Mouse (Mus musculus) embryonic facial prominence, embryonic 13.5 days (tissue): ENCODE results near the gene Cttnbp2nl. TPM values are rescaled to one million over a fixed set of nuclear protein-coding genes. Genes with fewer than 3 reads are reported as not detected.
A peak's percentile ranks its signal among the peaks of the same experiment; 100 is the strongest.

Experiments used
- ATAC-seq: fragments of 200-750 bp; cut with Nextera tagmentation; 2 replicates; pipeline ENCODE4 v1.8.0; 2017; ENCODE audit warnings: low read depth; ENCODE audit not compliant: insufficient number of reproducible peaks, insufficient read depth, low FRiP score, low TSS enrichment
- H3K27ac ChIP-seq: fragments of 300-500 bp; sonication (generic); 2 replicates; pipeline ENCODE4 v1.5.1; 2015; ENCODE audit warnings: moderate library complexity, mild to moderate bottlenecking, inconsistent platforms
- H3K27me3 ChIP-seq: fragments of 300-500 bp; sonication (generic); 2 replicates; pipeline ENCODE4 v1.6.1; 2015; ENCODE audit warnings: mild to moderate bottlenecking, inconsistent platforms
- H3K36me3 ChIP-seq: fragments of 300-500 bp; sonication (generic); 2 replicates; pipeline ENCODE4 v1.6.1; 2015; ENCODE audit warnings: mild to moderate bottlenecking, inconsistent platforms
- H3K4me1 ChIP-seq: fragments of 300-500 bp; sonication (generic); 2 replicates; pipeline ENCODE4 v1.6.1; 2015; ENCODE audit warnings: inconsistent platforms
- H3K4me2 ChIP-seq: fragments of 300-500 bp; sonication (generic); 2 replicates; pipeline ENCODE4 v1.6.1; 2015; ENCODE audit warnings: moderate library complexity, mild to moderate bottlenecking, inconsistent platforms
- H3K4me3 ChIP-seq: fragments of 300-500 bp; sonication (generic); 2 replicates; pipeline ENCODE4 v1.5.1; 2015; ENCODE audit warnings: mild to moderate bottlenecking, inconsistent platforms
- H3K9ac ChIP-seq: fragments of 300-500 bp; sonication (generic); 2 replicates; pipeline ENCODE4 v1.6.1; 2015; ENCODE audit warnings: mild to moderate bottlenecking, inconsistent platforms
- H3K9me3 ChIP-seq: fragments of 300-500 bp; sonication (generic); 2 replicates; pipeline ENCODE4 v1.6.1; 2016; ENCODE audit warnings: inconsistent platforms
- WGBS: fragments of 180-500 bp; shearing (Covaris S2); methylation state at CpG from one replicate; pipeline ENCODE4 v1.1.7; 2015; ENCODE audit warnings: mixed read lengths; 5-methylcytosine and 5-hydroxymethylcytosine counted together
- polyA plus RNA-seq: library from polyadenylated mRNA; unstranded; fragments of >200 nt; fragmentation: Nextera tagmentation; extraction: Ambion mirVana; gene quantifications from 2 replicates; pipeline ENCODE4 v1.2.1, GENCODE M21; 2015

Gene Cttnbp2nl
- polyA plus RNA-seq, 1 experiment from 2014 or later, result 40.4 TPM

GRCm38 (mm10) chr3:104962866-104963265, 90.1 kb downstream of the Cttnbp2nl start:
- 3% methylated on average over 4 of the region's 5 CpGs for WGBS
- Histone ChIP-seq H3K9me3 (no peaks in the 10 kb centered on the region), H3K4me1 (peaks cover 68% of the 10 kb centered on the region), H3K9ac (no peak overlapping the region), H3K27ac (0 out of 2 replicates have a peak overlapping the region, but pooled peaks have one; percentile 33), H3K36me3 (no peaks in the 10 kb centered on the region), H3K4me3 (peak overlapping the region; percentile 57; the same call in 1 of the 2 replicates), H3K27me3 (peaks cover 65% of the 10 kb centered on the region), H3K4me2 (peak overlapping the region; percentile 83)
- no peak for ATAC-seq

- no peak; the same call in 1 of the 2 replicates for ATAC-seq
- H3K27ac ChIP-seq, result 0 out of 2 replicates have a peak overlapping the region, but pooled peaks have one; percentile 33
- WGBS, result under 1% methylated on average over 31 of the region's 31 CpGs
- H3K4me2 ChIP-seq, result peak overlapping the region; percentile 83
- no peaks in the 10 kb centered on the region for H3K36me3 ChIP-seq
- peak overlapping the region; percentile 57 for H3K4me3 ChIP-seq
- H3K9me3 ChIP-seq, result no peaks in the 10 kb centered on the region
- H3K9ac ChIP-seq, result peak overlapping the region; percentile 68
- peaks cover 62% of the 10 kb centered on the region for H3K4me1 ChIP-seq
- peaks cover 65% of the 10 kb centered on the region for H3K27me3 ChIP-seq
These were observed 90.8 kb downstream of the Cttnbp2nl start for GRCm38 (mm10) chr3:104962141-104962611.

- WGBS, result 2% methylated on average over 67 of the region's 87 CpGs
- peak within 1 kb of the TSS; percentile 57 for H3K4me3 ChIP-seq
- peaks cover 65% of the 10 kb centered on the region for H3K27me3 ChIP-seq
- H3K9me3 ChIP-seq, result no peaks in the 10 kb centered on the region
- peaks cover 59% of the 10 kb centered on the region for H3K4me1 ChIP-seq
- peak within 1 kb of the TSS; percentile 83 for H3K4me2 ChIP-seq
- H3K9ac ChIP-seq, result peak within 1 kb of the TSS; percentile 68
- H3K36me3 ChIP-seq, result no peaks in the 10 kb centered on the region
- peak; percentile 38 for ATAC-seq
- H3K27ac ChIP-seq, result 0 out of 2 replicates have a peak within 1 kb of the TSS, but pooled peaks have one; percentile 33
These were observed 91.6 kb downstream of the Cttnbp2nl start, which contains the start of gene Wnt2b for GRCm38 (mm10) chr3:104961066-104962059. Wnt2b (minus strand) TSS chr3:104961921.

- Histone ChIP-seq H3K4me1 (peaks cover 59% of the 10 kb centered on the region), H3K4me3 (peak overlapping the region; percentile 57), H3K36me3 (no peaks in the 10 kb centered on the region), H3K9ac (peak overlapping the region; percentile 68), H3K4me2 (peak overlapping the region; percentile 83), H3K27me3 (peaks cover 55% of the 10 kb centered on the region), H3K9me3 (no peaks in the 10 kb centered on the region), H3K27ac (no peak overlapping the region)
- ATAC-seq, result no peak
- 7% methylated on average over 19 of the region's 19 CpGs for WGBS
These were observed 92.6 kb downstream of the Cttnbp2nl start for GRCm38 (mm10) chr3:104960026-104961000.

GRCm38 (mm10) chr3:104956131-104956581, 96.8 kb downstream of the Cttnbp2nl start:
- Histone ChIP-seq H3K9me3 (no peaks in the 10 kb centered on the region), H3K4me2 (no peak overlapping the region), H3K27ac (no peak overlapping the region), H3K36me3 (peaks cover 29% of the 10 kb centered on the region), H3K27me3 (peaks cover 27% of the 10 kb centered on the region), H3K4me1 (peaks cover 20% of the 10 kb centered on the region), H3K9ac (no peak overlapping the region), H3K4me3 (no peak overlapping the region)
- 70% methylated on average over 6 of the region's 6 CpGs for WGBS
- ATAC-seq, result no peak

- H3K9ac ChIP-seq, result no peak overlapping the region
- no peak overlapping the region for H3K4me2 ChIP-seq
- H3K4me1 ChIP-seq, result peaks cover 7% of the 10 kb centered on the region
- no peak overlapping the region for H3K4me3 ChIP-seq
- ATAC-seq, result no peak
- H3K27me3 ChIP-seq, result peaks cover 11% of the 10 kb centered on the region
- H3K9me3 ChIP-seq, result no peaks in the 10 kb centered on the region
- WGBS, result 97% methylated on average over 15 of the region's 15 CpGs
- H3K27ac ChIP-seq, result no peak overlapping the region
- peaks cover 45% of the 10 kb centered on the region for H3K36me3 ChIP-seq
These were observed 98.4 kb downstream of the Cttnbp2nl start for GRCm38 (mm10) chr3:104954551-104954950.

GRCm38 (mm10) chr3:104954137-104954536, 98.8 kb downstream of the Cttnbp2nl start:
- Histone ChIP-seq H3K9ac (no peak overlapping the region), H3K36me3 (peaks cover 46% of the 10 kb centered on the region), H3K4me2 (no peak overlapping the region), H3K4me1 (peaks cover 7% of the 10 kb centered on the region), H3K4me3 (no peak overlapping the region), H3K27ac (no peak overlapping the region), H3K9me3 (no peaks in the 10 kb centered on the region), H3K27me3 (peaks cover 8% of the 10 kb centered on the region)
- 93% methylated on average over 3 of the region's 3 CpGs for WGBS
- ATAC-seq, result no peak

- 91% methylated on average over 22 of the region's 23 CpGs for WGBS
- no peak overlapping the region for H3K4me3 ChIP-seq
- no peaks in the 10 kb centered on the region for H3K9me3 ChIP-seq
- H3K4me2 ChIP-seq, result no peak overlapping the region
- peaks cover 7% of the 10 kb centered on the region for H3K4me1 ChIP-seq
- no peaks in the 10 kb centered on the region for H3K27me3 ChIP-seq
- peaks cover 46% of the 10 kb centered on the region for H3K36me3 ChIP-seq
- no peak for ATAC-seq
- no peak overlapping the region for H3K27ac ChIP-seq
- no peak overlapping the region for H3K9ac ChIP-seq
These were observed 99.9 kb downstream of the Cttnbp2nl start for GRCm38 (mm10) chr3:104952891-104953670.
